Mouse (Mus musculus) liver, adult 2 months (tissue): ENCODE data around the gene Dpep3.

Experiments
- CTCF ChIP-seq: fragments of 200-500 bp; IDR thresholded peaks from 2 replicates; pipeline ENCODE4 v1.5.1; 2011; ENCODE audit warnings: low read depth, low read length, control low read depth
- POLR2A ChIP-seq: fragments of 200-500 bp; IDR thresholded peaks from 2 replicates; pipeline ENCODE4 v1.6.1; 2011; ENCODE audit warnings: low read length, control low read depth; ENCODE audit not compliant: insufficient read depth; ENCODE audit errors: extremely low read depth

DNA sequence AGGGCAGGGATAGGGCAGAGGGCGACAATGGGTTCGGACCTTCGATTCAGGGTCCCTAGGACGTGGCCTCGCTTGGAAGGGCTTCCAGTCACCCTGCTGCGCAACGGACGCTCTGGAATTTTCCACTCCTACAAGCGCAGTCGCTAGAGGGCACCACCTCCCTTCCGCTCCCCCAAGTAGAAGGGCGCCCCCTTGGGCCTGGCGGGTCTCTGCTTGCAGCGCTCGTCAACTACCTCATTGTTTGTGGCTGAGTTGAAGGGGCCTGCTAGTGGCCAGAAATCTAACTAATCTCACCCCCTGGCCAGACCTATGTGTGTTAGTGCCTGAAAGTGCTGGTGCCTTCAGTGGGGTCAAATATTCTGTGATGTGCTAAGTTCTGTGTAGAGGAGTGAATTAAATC, at the start of gene Dpep3:
- TF ChIP-seq POLR2A (no peak), CTCF (no peak)
